Mouse (Mus musculus): ENCODE data around the gene Arhgef3.

Gene Arhgef3

GRCm38 (mm10) chr14:27114362-27115274 is at the start of gene Arhgef3:
TSS of gene Arhgef3 (plus strand) at chr14:27114899.
- DNase-seq (ENCODE audit: low spot score in 2 of 2): peak; percentile 8 to 19

- DNase-seq (ENCODE audit: low spot score in 2 of 2): no peak
These were observed 48.3 kb upstream of the Arhgef3 start for GRCm38 (mm10) chr14:27066171-27066929.

GRCm38 (mm10) chr14:27067866-27068271 is 46.8 kb upstream of the Arhgef3 start:
- DNase-seq (ENCODE audit: low spot score in 2 of 2): no peak

GRCm38 (mm10) chr14:27069434-27070097 is 45.1 kb upstream of the Arhgef3 start:
- DNase-seq (ENCODE audit: low spot score in 2 of 2): no peak

GRCm38 (mm10) chr14:27070128-27070527 is 44.6 kb upstream of the Arhgef3 start:
- DNase-seq (ENCODE audit: low spot score in 2 of 2): no peak

GRCm38 (mm10) chr14:27070758-27071157 is 43.9 kb upstream of the Arhgef3 start:
- DNase-seq (ENCODE audit: low spot score in 2 of 2): no peak

- DNase-seq (ENCODE audit: low spot score in 2 of 2): no peak
These were observed 42.7 kb upstream of the Arhgef3 start for GRCm38 (mm10) chr14:27071985-27072384.

GRCm38 (mm10) chr14:27075084-27075483 is 39.6 kb upstream of the Arhgef3 start:
- DNase-seq (ENCODE audit: low spot score in 2 of 2): no peak

GRCm38 (mm10) chr14:27075909-27076521 is 38.7 kb upstream of the Arhgef3 start:
- no peak for DNase-seq (ENCODE audit: low spot score in 2 of 2)

- DNase-seq (ENCODE audit: low spot score in 2 of 2): no peak
These were observed 38.2 kb upstream of the Arhgef3 start for GRCm38 (mm10) chr14:27076522-27076920.

GRCm38 (mm10) chr14:27081536-27082275 is 33.0 kb upstream of the Arhgef3 start:
- DNase-seq (ENCODE audit: low spot score in 2 of 2): no peak

- no peak for DNase-seq (ENCODE audit: low spot score in 2 of 2)
These were observed 29.2 kb upstream of the Arhgef3 start for GRCm38 (mm10) chr14:27085471-27085870.

- no peak for DNase-seq (ENCODE audit: low spot score in 2 of 2)
These were observed 28.7 kb upstream of the Arhgef3 start for GRCm38 (mm10) chr14:27085999-27086398.

- DNase-seq (ENCODE audit: low spot score in 2 of 2): no peak
These were observed 20.5 kb upstream of the Arhgef3 start for GRCm38 (mm10) chr14:27094247-27094646.

GRCm38 (mm10) chr14:27096133-27096532 is 18.6 kb upstream of the Arhgef3 start:
- DNase-seq (ENCODE audit: low spot score in 2 of 2): no peak

- DNase-seq (ENCODE audit: low spot score in 2 of 2): peak; percentile 50 to 58
These were observed 17.9 kb upstream of the Arhgef3 start for GRCm38 (mm10) chr14:27096779-27097178.

GRCm38 (mm10) chr14:27101735-27102134 is 13.0 kb upstream of the Arhgef3 start:
- DNase-seq (ENCODE audit: low spot score in 2 of 2): no peak

- DNase-seq (ENCODE audit: low spot score in 2 of 2): no peak
These were observed 12.0 kb upstream of the Arhgef3 start for GRCm38 (mm10) chr14:27102720-27103119.

- DNase-seq (ENCODE audit: low spot score in 2 of 2): no peak
These were observed 8.8 kb upstream of the Arhgef3 start for GRCm38 (mm10) chr14:27105731-27106457.

Measured in spleen, postnatal 36 days (tissue).